Mouse (Mus musculus) neutrophil, adult 83 days (primary cell): ENCODE data around the gene Rab11a. TPM values are rescaled to one million over a fixed set of nuclear protein-coding genes. Genes with fewer than 3 reads are reported as not detected.

Source experiments
- total RNA-seq, 2 experiments: library from RNA; stranded (reverse); gene quantifications; one replicate each; pipeline ENCODE4 v1.2.4; 2023

Gene Rab11a
- total RNA-seq: 100 to 1,000 TPM; 186 to 198 TPM

DNA sequence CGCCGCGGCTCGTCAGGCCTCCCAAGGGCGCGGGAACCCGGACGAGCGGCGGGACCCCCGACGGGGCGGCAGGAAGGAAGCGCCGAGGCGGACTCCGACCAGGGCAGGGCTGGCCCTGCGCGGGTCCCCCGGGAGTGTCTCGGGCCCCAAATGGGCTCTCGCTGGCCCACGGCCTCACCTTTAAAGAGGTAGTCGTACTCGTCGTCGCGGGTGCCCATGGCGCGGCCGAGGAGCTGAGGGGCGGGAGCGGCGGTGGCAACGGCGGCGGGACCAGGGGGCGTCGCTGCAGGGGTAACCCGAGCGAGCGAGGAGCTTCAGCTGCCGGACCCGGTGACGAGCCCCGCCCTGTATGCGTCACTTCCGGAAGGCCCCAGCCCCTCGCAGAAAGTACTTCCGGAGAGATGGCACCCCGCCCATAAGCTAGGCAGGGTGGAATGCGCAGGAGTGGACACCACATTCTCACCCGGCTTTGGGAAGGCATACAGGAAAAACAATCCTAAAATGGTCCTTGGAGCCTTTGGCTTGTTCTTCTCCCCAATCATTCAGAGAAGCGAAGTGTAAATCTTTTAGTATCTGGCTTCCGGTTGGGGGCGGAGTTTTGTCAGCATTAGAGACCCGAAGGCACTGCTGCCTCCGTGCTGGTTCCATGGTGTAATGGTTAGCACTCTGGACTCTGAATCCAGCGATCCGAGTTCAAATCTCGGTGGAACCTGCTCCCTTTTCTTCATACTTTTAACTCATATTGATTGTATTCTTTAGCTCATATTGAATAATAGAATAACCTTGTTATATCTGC lies at the start of gene Rab11a:
Gene Rab11a (minus strand): TSS at position 353 of the 796 bp plus-strand sequence.

Other genes with a start within 250 kb of the Rab11a start
- gene Dennd4a, start 73.6 kb upstream of the Rab11a start, total RNA-seq: 10 to 100 TPM; 76.0 to 90.6 TPM
- not detected for gene Slc24a1, start 213.8 kb upstream of the Rab11a start, total RNA-seq
- gene Ints14, start 223.1 kb upstream of the Rab11a start, total RNA-seq: 10 to 100 TPM; 17.2 to 18.2 TPM